Mouse (Mus musculus) retina, postnatal 7 days (tissue): ENCODE measurements around the gene Csta1.
"Not testable (repeated sequence)": the region's sequence is repeated elsewhere in the genome, so short reads cannot be mapped to it uniquely, and the experiment has no call there.

ENCODE experiments used
- DNase-seq: peaks from one replicate; pipeline ENCODE4 v3.0.0-alpha.2; 2012; ENCODE audit warnings: low read depth, low spot score

Csta1 gene

GRCm38 (mm10) chr16:36131141-36131540 is at the start of gene Csta1:
Gene Csta1, minus strand, starts transcription at chr16:36131241.
- no peak for DNase-seq

- DNase-seq: no peak
These were observed 48.9 kb upstream of the Csta1 start for GRCm38 (mm10) chr16:36179910-36180309.

- no peak for DNase-seq
These were observed 45.1 kb upstream of the Csta1 start for GRCm38 (mm10) chr16:36176108-36176507.

- DNase-seq: not testable (repeated sequence)
These were observed 36.8 kb upstream of the Csta1 start for GRCm38 (mm10) chr16:36167841-36168240.

GRCm38 (mm10) chr16:36156402-36156975 is 25.4 kb upstream of the Csta1 start, which contains the start of gene Stfa2l1:
Gene Stfa2l1, plus strand, starts transcription at chr16:36156811.
- no peak for DNase-seq

- no peak for DNase-seq
These were observed 7.2 kb upstream of the Csta1 start for GRCm38 (mm10) chr16:36138201-36138600.

GRCm38 (mm10) chr16:36128092-36128491 is 2.9 kb downstream of the Csta1 start:
- no peak for DNase-seq

GRCm38 (mm10) chr16:36115751-36116150 is 15.3 kb downstream of the Csta1 start:
- DNase-seq: not testable (repeated sequence)

GRCm38 (mm10) chr16:36111486-36111885 is 19.6 kb downstream of the Csta1 start:
- DNase-seq: not testable (repeated sequence)

GRCm38 (mm10) chr16:36102211-36102610 is 28.8 kb downstream of the Csta1 start:
- no peak for DNase-seq

GRCm38 (mm10) chr16:36101526-36101925 is 29.5 kb downstream of the Csta1 start:
- no peak for DNase-seq

GRCm38 (mm10) chr16:36097813-36098499 is 33.1 kb downstream of the Csta1 start:
- DNase-seq: not testable (repeated sequence)

GRCm38 (mm10) chr16:36094079-36094478 is 37.0 kb downstream of the Csta1 start:
- DNase-seq: no peak

GRCm38 (mm10) chr16:36090785-36091509 is 40.1 kb downstream of the Csta1 start:
- DNase-seq: no peak

GRCm38 (mm10) chr16:36089850-36090616 is 41.0 kb downstream of the Csta1 start:
- no peak for DNase-seq

GRCm38 (mm10) chr16:36089065-36089464 is 42.0 kb downstream of the Csta1 start:
- no peak for DNase-seq

- DNase-seq: no peak
These were observed 43.2 kb downstream of the Csta1 start for GRCm38 (mm10) chr16:36087846-36088245.

GRCm38 (mm10) chr16:36079916-36080315 is 51.1 kb downstream of the Csta1 start:
- DNase-seq: no peak

GRCm38 (mm10) chr16:36074772-36075171 is 56.3 kb downstream of the Csta1 start:
- no peak for DNase-seq

- DNase-seq: no peak
These were observed 58.5 kb downstream of the Csta1 start for GRCm38 (mm10) chr16:36072410-36073011.
